13 mouse cellular contexts compared by ENCODE assay signal in genomic region chr6:122766145-122766968, GRCm38 (mm10). TPM values are rescaled to one million over a fixed set of nuclear protein-coding genes. Genes with fewer than 3 reads are reported as not detected.
DNase-seq lines count a peak whose midpoint lies in the region.
"Had no signal": no experiment of that assay in that cellular context is flagged by ENCODE, and none has a peak within 500 bp of the region (broad histone marks: within the 10 kb centered on the region; RNA-seq: fewer than 3 reads in every experiment).

No protein-coding gene starts in this region.

- H3K4me3 ChIP-seq in hindbrain, embryonic 10.5 days: no peak overlapping the region
- peak overlapping the region; percentile 77 for H3K4me3 ChIP-seq in megakaryocyte, embryonic 14.5 days (replicated peaks)
- H3K4me3 ChIP-seq: heart, embryonic 13.5 days had no signal

- WGBS in hindbrain, embryonic 10.5 days: 22% methylated on average over 5 of the region's 5 CpGs

- H3K36me3 ChIP-seq in hindbrain, embryonic 10.5 days: no peaks in the 10 kb centered on the region
- peaks cover 13% of the 10 kb centered on the region for H3K36me3 ChIP-seq in megakaryocyte, embryonic 14.5 days (replicated peaks; ENCODE audit: low read length)
- H3K36me3 ChIP-seq: heart, embryonic 13.5 days had no signal

- H3K4me1 ChIP-seq in hindbrain, embryonic 10.5 days (replicated peaks): peaks cover 45% of the 10 kb centered on the region
- H3K4me1 ChIP-seq in megakaryocyte, embryonic 14.5 days: peaks cover 89% of the 10 kb centered on the region

- peaks cover 31% of the 10 kb centered on the region for H3K27me3 ChIP-seq in hindbrain, embryonic 10.5 days (ENCODE audit: insufficient read depth, poor library complexity, severe bottlenecking)
- H3K27me3 ChIP-seq in megakaryocyte, embryonic 14.5 days (replicated peaks): no peaks in the 10 kb centered on the region

- intact Hi-C loops in gastrocnemius, postnatal 14 days (cut with DNase I; ENCODE audit: low total_unique reads): no loop called here
- intact Hi-C loops in left cerebral cortex, postnatal 14 days (cut with DNase I): no loop called here

- peak overlapping the region; percentile 29; the same call in 1 of the 2 replicates for H3K27ac ChIP-seq in hindbrain, embryonic 10.5 days
- H3K27ac ChIP-seq: heart, embryonic 13.5 days had no signal

- no peaks in the 10 kb centered on the region for H3K9me3 ChIP-seq in hindbrain, embryonic 10.5 days
- no peaks in the 10 kb centered on the region for H3K9me3 ChIP-seq in megakaryocyte, embryonic 14.5 days
- H3K9me3 ChIP-seq: heart, embryonic 13.5 days had no signal

- DNase-seq in 3T3-L1 (ENCODE audit: low read depth, low spot score) (peak; percentile 31), ES-CJ7 (ENCODE audit: low read depth, low spot score) (peak; percentile 96)
- no peak for DNase-seq in hindbrain, embryonic 10.5 days (ENCODE audit: low spot score)
- no peak for DNase-seq in right cerebral cortex, postnatal 4 days
- no peak for DNase-seq in right cerebral cortex, postnatal 10 days (ENCODE audit: low spot score in 2 of 2)
- no peak for DNase-seq in gastrocnemius, postnatal 14 days
- no peak for DNase-seq in left cerebral cortex, postnatal 14 days (ENCODE audit: low spot score in 2 of 2)
- DNase-seq: cerebellum, postnatal 36 days; kidney, adult 11 months; lung, adult 18-20 months had no signal

RNA-seq across cellular contexts. Expression of gene Slc2a3, which starts 35.1 kb away (rescaled TPM):
- 38.5 and 57.1 TPM in 2 replicates for polyA plus RNA-seq in hindbrain, embryonic 10.5 days (2016; fragmentation: Nextera tagmentation; extraction: Ambion mirVana)
- 188 and 291 TPM in 2 replicates for polyA plus RNA-seq in megakaryocyte, embryonic 14.5 days (2012; ENCODE audit: insufficient read depth, low replicate concordance)
- total RNA-seq in gastrocnemius, postnatal 14 days (2021): 1 to 10 TPM; 1.2 to 1.9 TPM
- total RNA-seq in left cerebral cortex, postnatal 14 days (2021): 100 to 1,000 TPM; 169 TPM

RNA-seq across cellular contexts. Expression of gene Foxj2, which starts 53.4 kb away (rescaled TPM):
- 2.5 and 3.6 TPM in 2 replicates for polyA plus RNA-seq in hindbrain, embryonic 10.5 days (2016; fragmentation: Nextera tagmentation; extraction: Ambion mirVana)
- 7.7 and 9.2 TPM in 2 replicates for polyA plus RNA-seq in megakaryocyte, embryonic 14.5 days (2012; ENCODE audit: insufficient read depth, low replicate concordance)
- 10 to 100 TPM; 15.5 to 18.5 TPM for total RNA-seq in gastrocnemius, postnatal 14 days (2021)
- total RNA-seq in left cerebral cortex, postnatal 14 days (2021): 10 to 100 TPM; 25.7 to 28.0 TPM

RNA-seq across cellular contexts. Expression of gene Nanog, which starts 59.1 kb away (rescaled TPM):
- 0.12 and 0.24 TPM in 2 replicates for polyA plus RNA-seq in hindbrain, embryonic 10.5 days (2016; fragmentation: Nextera tagmentation; extraction: Ambion mirVana)
- polyA plus RNA-seq in megakaryocyte, embryonic 14.5 days (2012; ENCODE audit: insufficient read depth, low replicate concordance): not detected in 2 replicates
- not detected for total RNA-seq in gastrocnemius, postnatal 14 days (2021)
- total RNA-seq in left cerebral cortex, postnatal 14 days (2021): not detected
- total RNA-seq: layer of hippocampus, postnatal 14 days had no signal

Comparison
In these comparisons a context has a peak if more than half of its experiments do, and no peak if none do; other contexts are left out.
1. DNase-seq: peak in 3T3-L1 (single experiment) and ES-CJ7 (single experiment); none in hindbrain, embryonic 10.5 days (single experiment), right cerebral cortex, postnatal 4 days (single experiment), right cerebral cortex, postnatal 10 days (0 of 2), gastrocnemius, postnatal 14 days (single experiment) and left cerebral cortex, postnatal 14 days (0 of 2).
2. RNA of gene Slc2a3, which starts 35.1 kb away (total RNA-seq): 169 TPM in left cerebral cortex, postnatal 14 days; 1.2 to 1.9 TPM in gastrocnemius, postnatal 14 days; every median in the first group is over 10 times any median in the second.